Mouse (Mus musculus): ENCODE measurements around the gene Myoz1. TPM values are rescaled to one million over a fixed set of nuclear protein-coding genes. Genes with fewer than 3 reads are reported as not detected.

Myoz1 gene
- polyA plus RNA-seq, 1 experiment: not detected

DNA sequence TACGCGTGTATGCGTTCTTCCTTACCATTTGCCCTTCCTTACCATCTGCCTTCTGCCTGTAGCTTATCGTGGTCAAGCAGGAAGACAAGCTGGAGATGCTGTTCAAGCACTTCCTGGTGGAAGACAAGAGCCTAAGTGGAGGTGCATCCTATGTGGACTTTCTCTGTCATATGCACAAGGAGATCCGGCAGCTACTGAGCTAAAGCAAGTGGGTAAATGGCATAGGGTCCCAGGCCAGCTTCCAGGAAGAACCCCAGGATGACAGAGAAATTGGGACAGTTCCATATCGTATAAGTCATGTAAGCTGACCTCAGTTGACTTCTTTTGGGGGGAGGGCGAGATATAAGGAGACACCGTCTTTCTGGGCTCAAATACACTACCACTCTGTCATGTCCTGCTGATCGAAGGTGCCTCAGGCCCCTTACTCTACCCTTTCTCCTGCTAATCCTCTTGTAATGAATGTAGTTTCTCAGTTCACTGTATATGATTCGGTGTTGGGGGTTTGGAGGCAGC lies 37.3 kb upstream of the Myoz1 start:
- Histone ChIP-seq H3K4me1 (ENCODE audit: control insufficient read depth, insufficient read depth, low read length) (no peaks in the 10 kb centered on the region), H3K27me3 (ENCODE audit: control insufficient read depth, insufficient read depth, low read length, poor library complexity, severe bottlenecking) (no peaks in the 10 kb centered on the region), H3K9me3 (replicated peaks; ENCODE audit: control insufficient read depth, insufficient read depth, low read length, poor library complexity, severe bottlenecking) (no peaks in the 10 kb centered on the region), H3K4me3 (ENCODE audit: low read depth, low read length) (no peak overlapping the region), H3K27ac (ENCODE audit: insufficient read depth, low read length) (no peak overlapping the region), H3K9ac (ENCODE audit: low read depth, poor library complexity, severe bottlenecking) (no peak overlapping the region), H3K36me3 (ENCODE audit: control insufficient read depth, insufficient read depth, low read length, poor library complexity, severe bottlenecking) (peaks cover 38% of the 10 kb centered on the region)
- TF ChIP-seq CTCF (IDR thresholded peaks at IDR 0.05; ENCODE audit: low read depth, low read length): no peak
- TF ChIP-seq POLR2A (IDR thresholded peaks at IDR 0.05; ENCODE audit: insufficient read depth, low read length): no peak
- no peak for TF ChIP-seq EP300 (IDR thresholded peaks at IDR 0.05; ENCODE audit: insufficient read depth, low read depth, low read length)

DNA sequence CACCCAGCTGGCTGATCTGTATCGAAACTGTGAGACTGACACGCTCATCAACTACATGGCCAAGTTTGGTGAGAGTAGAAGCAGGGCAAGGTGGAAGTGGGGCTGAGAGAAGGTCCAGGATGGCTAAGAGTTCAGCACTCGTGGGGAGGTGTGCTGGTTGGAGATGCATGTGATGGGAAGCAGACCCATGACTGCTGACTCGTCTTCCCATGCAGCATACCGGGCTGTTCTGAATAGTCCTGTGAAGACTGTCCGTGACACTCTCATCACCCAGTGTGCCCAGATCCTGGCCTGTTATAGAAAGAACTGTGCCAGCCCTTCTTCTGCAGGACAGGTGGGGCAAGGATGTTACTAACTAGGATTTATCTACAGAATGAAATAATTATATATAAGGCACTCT lies 35.4 kb upstream of the Myoz1 start:
- no peaks in the 10 kb centered on the region for H3K27me3 ChIP-seq (ENCODE audit: control insufficient read depth, insufficient read depth, low read length, poor library complexity, severe bottlenecking)
- H3K9ac ChIP-seq (ENCODE audit: low read depth, poor library complexity, severe bottlenecking): no peak overlapping the region
- H3K4me3 ChIP-seq (ENCODE audit: low read depth, low read length): no peak overlapping the region
- no peak overlapping the region for H3K27ac ChIP-seq (ENCODE audit: insufficient read depth, low read length)
- no peaks in the 10 kb centered on the region for H3K9me3 ChIP-seq (replicated peaks; ENCODE audit: control insufficient read depth, insufficient read depth, low read length, poor library complexity, severe bottlenecking)
- TF ChIP-seq EP300 (IDR thresholded peaks at IDR 0.05; ENCODE audit: insufficient read depth, low read depth, low read length) (no peak), POLR2A (IDR thresholded peaks at IDR 0.05; ENCODE audit: insufficient read depth, low read length) (no peak), CTCF (IDR thresholded peaks at IDR 0.05; ENCODE audit: low read depth, low read length) (no peak)
- H3K4me1 ChIP-seq (ENCODE audit: control insufficient read depth, insufficient read depth, low read length): no peaks in the 10 kb centered on the region
- peaks cover 51% of the 10 kb centered on the region for H3K36me3 ChIP-seq (ENCODE audit: control insufficient read depth, insufficient read depth, low read length, poor library complexity, severe bottlenecking)

DNA sequence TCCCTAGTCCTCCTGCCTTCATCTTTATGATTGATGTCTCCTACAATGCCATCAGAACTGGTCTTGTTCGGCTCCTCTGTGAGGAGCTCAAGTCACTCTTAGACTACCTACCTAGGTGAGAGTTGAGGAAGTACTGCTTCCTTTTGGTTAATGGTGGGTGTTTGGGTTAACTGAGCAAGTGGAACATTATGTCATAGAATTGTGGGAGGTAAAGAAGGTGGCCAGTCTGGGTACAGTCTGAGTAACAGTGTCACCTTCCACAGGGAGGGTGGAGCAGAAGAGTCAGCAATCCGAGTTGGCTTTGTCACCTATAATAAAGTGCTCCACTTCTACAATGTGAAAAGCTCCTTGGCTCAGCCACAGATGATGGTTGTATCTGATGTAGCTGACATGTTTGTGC lies 32.7 kb upstream of the Myoz1 start:
- no peaks in the 10 kb centered on the region for H3K9me3 ChIP-seq (replicated peaks; ENCODE audit: control insufficient read depth, insufficient read depth, low read length, poor library complexity, severe bottlenecking)
- H3K27me3 ChIP-seq (ENCODE audit: control insufficient read depth, insufficient read depth, low read length, poor library complexity, severe bottlenecking): no peaks in the 10 kb centered on the region
- no peak overlapping the region for H3K9ac ChIP-seq (ENCODE audit: low read depth, poor library complexity, severe bottlenecking)
- no peak overlapping the region for H3K27ac ChIP-seq (ENCODE audit: insufficient read depth, low read length)
- no peak overlapping the region for H3K4me3 ChIP-seq (ENCODE audit: low read depth, low read length)
- H3K36me3 ChIP-seq (ENCODE audit: control insufficient read depth, insufficient read depth, low read length, poor library complexity, severe bottlenecking): peaks cover 68% of the 10 kb centered on the region
- H3K4me1 ChIP-seq (ENCODE audit: control insufficient read depth, insufficient read depth, low read length): no peaks in the 10 kb centered on the region
- no peak for TF ChIP-seq POLR2A (IDR thresholded peaks at IDR 0.05; ENCODE audit: insufficient read depth, low read length)
- TF ChIP-seq EP300 (IDR thresholded peaks at IDR 0.05; ENCODE audit: insufficient read depth, low read depth, low read length): no peak
- TF ChIP-seq CTCF (IDR thresholded peaks at IDR 0.05; ENCODE audit: low read depth, low read length): no peak

DNA sequence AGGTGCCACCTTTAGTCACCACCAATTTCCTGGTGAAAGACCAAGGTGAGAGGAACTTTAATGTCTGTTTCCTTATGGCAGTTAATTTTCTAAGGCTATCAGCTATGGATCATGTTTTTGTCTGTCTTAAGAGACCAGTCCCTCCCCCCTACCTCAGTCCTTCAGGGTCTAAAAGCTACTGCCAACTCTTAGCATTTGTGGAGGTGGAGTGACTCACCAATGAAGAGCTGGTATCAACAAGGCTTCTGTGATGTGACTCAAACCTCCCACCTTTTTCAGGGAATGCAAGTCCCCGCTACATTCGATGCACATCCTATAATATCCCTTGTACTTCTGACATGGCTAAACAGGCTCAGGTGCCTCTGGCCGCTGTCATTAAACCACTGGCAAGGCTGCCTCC lies 30.2 kb upstream of the Myoz1 start:
- H3K4me1 ChIP-seq (ENCODE audit: control insufficient read depth, insufficient read depth, low read length): no peaks in the 10 kb centered on the region
- TF ChIP-seq CTCF (IDR thresholded peaks at IDR 0.05; ENCODE audit: low read depth, low read length) (no peak), POLR2A (IDR thresholded peaks at IDR 0.05; ENCODE audit: insufficient read depth, low read length) (no peak), EP300 (IDR thresholded peaks at IDR 0.05; ENCODE audit: insufficient read depth, low read depth, low read length) (no peak)
- H3K27me3 ChIP-seq (ENCODE audit: control insufficient read depth, insufficient read depth, low read length, poor library complexity, severe bottlenecking): no peaks in the 10 kb centered on the region
- no peak overlapping the region for H3K9ac ChIP-seq (ENCODE audit: low read depth, poor library complexity, severe bottlenecking)
- no peak overlapping the region for H3K4me3 ChIP-seq (ENCODE audit: low read depth, low read length)
- H3K36me3 ChIP-seq (ENCODE audit: control insufficient read depth, insufficient read depth, low read length, poor library complexity, severe bottlenecking): peaks cover 68% of the 10 kb centered on the region
- no peaks in the 10 kb centered on the region for H3K9me3 ChIP-seq (replicated peaks; ENCODE audit: control insufficient read depth, insufficient read depth, low read length, poor library complexity, severe bottlenecking)
- H3K27ac ChIP-seq (ENCODE audit: insufficient read depth, low read length): no peak overlapping the region

- no peaks in the 10 kb centered on the region for H3K27me3 ChIP-seq (ENCODE audit: control insufficient read depth, insufficient read depth, low read length, poor library complexity, severe bottlenecking)
- TF ChIP-seq EP300 (IDR thresholded peaks at IDR 0.05; ENCODE audit: insufficient read depth, low read depth, low read length): no peak
- TF ChIP-seq CTCF (IDR thresholded peaks at IDR 0.05; ENCODE audit: low read depth, low read length): no peak
- no peak for TF ChIP-seq POLR2A (IDR thresholded peaks at IDR 0.05; ENCODE audit: insufficient read depth, low read length)
- H3K4me1 ChIP-seq (ENCODE audit: control insufficient read depth, insufficient read depth, low read length): no peaks in the 10 kb centered on the region
- no peaks in the 10 kb centered on the region for H3K9me3 ChIP-seq (replicated peaks; ENCODE audit: control insufficient read depth, insufficient read depth, low read length, poor library complexity, severe bottlenecking)
- H3K4me3 ChIP-seq (ENCODE audit: low read depth, low read length): no peak overlapping the region
- no peak overlapping the region for H3K27ac ChIP-seq (ENCODE audit: insufficient read depth, low read length)
- H3K9ac ChIP-seq (ENCODE audit: low read depth, poor library complexity, severe bottlenecking): no peak overlapping the region
- peaks cover 67% of the 10 kb centered on the region for H3K36me3 ChIP-seq (ENCODE audit: control insufficient read depth, insufficient read depth, low read length, poor library complexity, severe bottlenecking)
Observed at GRCm38 (mm10) chr14:20682498-20682897, 26.2 kb upstream of the Myoz1 start.

DNA sequence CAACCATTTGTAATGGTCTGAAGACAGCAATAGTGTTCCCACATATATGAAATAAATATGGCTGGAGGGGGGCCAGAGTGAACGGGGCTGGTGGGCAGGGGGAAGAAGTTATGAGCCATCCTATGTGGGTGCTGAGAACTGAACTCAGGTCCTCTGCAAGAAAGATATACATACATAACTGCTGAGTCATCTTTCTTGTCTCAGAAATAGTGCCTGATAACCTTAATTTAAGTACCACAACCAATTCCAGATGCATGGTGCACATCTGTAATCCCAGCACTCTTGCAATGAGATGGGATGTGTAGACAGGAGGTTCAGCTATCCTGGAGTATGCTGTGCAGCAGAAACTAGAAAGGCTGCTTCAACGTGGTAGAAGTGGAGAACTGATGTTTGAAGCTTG lies 25.4 kb upstream of the Myoz1 start:
- peaks cover 3% of the 10 kb centered on the region; the same call in 1 of the 2 replicates for H3K9me3 ChIP-seq (replicated peaks; ENCODE audit: control insufficient read depth, insufficient read depth, low read length, poor library complexity, severe bottlenecking)
- no peak overlapping the region for H3K27ac ChIP-seq (ENCODE audit: insufficient read depth, low read length)
- H3K4me1 ChIP-seq (ENCODE audit: control insufficient read depth, insufficient read depth, low read length): no peaks in the 10 kb centered on the region
- H3K9ac ChIP-seq (ENCODE audit: low read depth, poor library complexity, severe bottlenecking): no peak overlapping the region
- no peak for TF ChIP-seq CTCF (IDR thresholded peaks at IDR 0.05; ENCODE audit: low read depth, low read length)
- no peak for TF ChIP-seq POLR2A (IDR thresholded peaks at IDR 0.05; ENCODE audit: insufficient read depth, low read length)
- TF ChIP-seq EP300 (IDR thresholded peaks at IDR 0.05; ENCODE audit: insufficient read depth, low read depth, low read length): no peak
- H3K36me3 ChIP-seq (ENCODE audit: control insufficient read depth, insufficient read depth, low read length, poor library complexity, severe bottlenecking): peaks cover 67% of the 10 kb centered on the region
- H3K27me3 ChIP-seq (ENCODE audit: control insufficient read depth, insufficient read depth, low read length, poor library complexity, severe bottlenecking): no peaks in the 10 kb centered on the region
- no peak overlapping the region for H3K4me3 ChIP-seq (ENCODE audit: low read depth, low read length)
